Mouse (Mus musculus) bone marrow, adult 2 months (tissue): ENCODE measurements around the gene Etfb. TPM values are rescaled to one million over a fixed set of nuclear protein-coding genes. Genes with fewer than 3 reads are reported as not detected.
"Not testable (repeated sequence)": the region's sequence is repeated elsewhere in the genome, so short reads cannot be mapped to it uniquely, and the experiment has no call there.

Experiments used
- H3K27ac ChIP-seq: fragments of 200-500 bp; 2 replicates; pipeline ENCODE4 v1.5.1; 2012; ENCODE audit warnings: low read depth, mild to moderate bottlenecking, control low read depth, inconsistent platforms, low read length; ENCODE audit not compliant: control insufficient read depth, poor library complexity, insufficient read depth
- H3K4me1 ChIP-seq: fragments of 200-500 bp; 2 replicates; pipeline ENCODE4 v1.6.1; 2011; ENCODE audit warnings: low read length; ENCODE audit not compliant: control insufficient read depth, insufficient read depth
- H3K4me3 ChIP-seq: fragments of 200-500 bp; replicated peaks from 2 replicates; pipeline ENCODE3; 2011; ENCODE audit warnings: mild to moderate bottlenecking, low read depth, low read length, control low read depth; ENCODE audit not compliant: control insufficient read depth
- CTCF ChIP-seq: fragments of 200-500 bp; IDR thresholded peaks from 2 replicates; pipeline ENCODE4 v1.5.1; 2011; ENCODE audit warnings: low read length, control low read depth; ENCODE audit not compliant: control insufficient read depth, insufficient read depth
- POLR2A ChIP-seq: fragments of 200-500 bp; IDR thresholded peaks from 2 replicates; pipeline ENCODE4 v1.6.1; 2011; ENCODE audit warnings: low read depth, mild to moderate bottlenecking, control low read depth, low read length, borderline replicate concordance; ENCODE audit not compliant: control insufficient read depth
- WGBS: fragments of 180-500 bp; shearing (Covaris S2); methylation state at CpG from one replicate; pipeline ENCODE4 v1.1.7; 2018; 5-methylcytosine and 5-hydroxymethylcytosine counted together
- polyA plus RNA-seq: library from polyadenylated mRNA; stranded (reverse); fragments of >200 nt; gene quantifications from 2 replicates; pipeline ENCODE4 v1.2.4, GENCODE M21; 2011; ENCODE audit warnings: low replicate concordance; ENCODE audit not compliant: missing spikeins, insufficient read depth, insufficient read length

Etfb gene
- polyA plus RNA-seq = 149 and 240 TPM in 2 replicates

DNA sequence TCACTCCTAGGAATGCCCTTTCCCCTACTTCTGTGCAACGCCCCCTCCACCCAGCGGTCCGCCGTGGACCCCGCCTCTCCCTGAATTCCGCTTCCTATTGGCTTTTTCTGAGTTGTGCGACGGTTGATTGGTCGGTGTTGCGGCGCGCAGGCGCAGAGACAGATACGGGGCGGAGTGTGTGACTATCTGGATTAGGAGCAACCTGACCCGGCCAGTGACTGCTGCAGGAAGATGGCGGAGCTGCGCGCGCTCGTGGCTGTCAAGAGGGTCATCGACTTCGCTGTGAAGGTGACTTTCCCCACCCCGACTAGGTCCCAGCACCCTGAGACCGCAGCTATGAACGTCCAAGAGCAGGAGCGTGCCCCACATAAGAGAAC, at the start of gene Etfb, which contains the start of gene Gm45233:
Gene Etfb, plus strand, starts transcription at position 167 of the 377 bp plus-strand sequence.
Gene Gm45233, plus strand, starts transcription at position 212 of the 377 bp plus-strand sequence.
- TF ChIP-seq POLR2A (peak; percentile 96), CTCF (0 out of 2 replicates have a peak, but pooled peaks have one; percentile 8)
- Histone ChIP-seq H3K27ac (peak within 1 kb of the TSS; percentile 75), H3K4me3 (peak within 1 kb of the TSS; percentile 90), H3K4me1 (peaks cover 4% of the 10 kb centered on the region; the same call in 1 of the 2 replicates)
- under 1% methylated on average over 27 of the region's 27 CpGs for WGBS

DNA sequence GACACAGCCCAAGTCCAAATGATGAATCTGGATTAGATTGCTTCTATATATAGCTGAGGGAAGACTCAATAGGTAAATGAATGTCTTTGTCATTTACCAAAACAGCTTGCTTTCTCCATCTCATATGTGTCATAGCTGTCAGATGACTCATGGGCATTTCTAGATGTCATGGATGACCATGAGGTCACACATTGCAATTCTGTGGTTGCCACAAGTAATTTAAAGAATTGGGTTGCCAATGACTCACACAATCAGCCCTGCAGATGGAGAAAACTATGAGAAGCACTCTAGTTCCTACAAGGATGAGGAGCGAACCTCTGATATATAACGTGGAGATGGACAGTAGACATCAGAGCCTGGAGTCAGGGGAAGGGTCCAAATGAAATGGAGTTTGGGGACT, 44.4 kb upstream of the Etfb start:
- no peak for TF ChIP-seq POLR2A
- TF ChIP-seq CTCF = no peak
- Histone ChIP-seq H3K4me1 (peaks cover 2% of the 10 kb centered on the region), H3K27ac (no peak overlapping the region), H3K4me3 (no peak overlapping the region)
- WGBS = 84% methylated on average over 2 of the region's 2 CpGs

DNA sequence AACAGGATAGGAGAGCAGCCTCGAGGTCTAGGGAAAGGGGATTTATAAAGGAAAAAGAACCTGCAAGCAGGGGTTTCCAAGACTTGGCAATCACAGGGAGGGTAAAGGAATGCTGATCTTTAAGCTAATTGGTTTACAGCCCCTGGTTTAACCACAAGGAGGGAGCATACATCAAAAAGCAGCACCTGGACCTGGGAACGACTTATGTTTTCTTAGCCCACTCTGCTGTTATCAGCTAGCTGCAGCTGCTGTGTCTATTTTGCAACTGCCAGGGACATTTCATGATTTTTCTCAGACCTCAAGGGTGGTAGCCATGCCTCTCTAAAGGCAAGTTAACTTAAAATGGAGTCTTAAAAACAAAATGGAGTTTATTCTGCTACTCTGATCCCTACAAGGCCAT, 41.2 kb upstream of the Etfb start:
- Histone ChIP-seq H3K27ac (no peak overlapping the region), H3K4me1 (peaks cover 2% of the 10 kb centered on the region; the same call in 1 of the 2 replicates), H3K4me3 (no peak overlapping the region)
- no peak for TF ChIP-seq CTCF
- TF ChIP-seq POLR2A = no peak
- 29% methylated on average over 2 of the region's 2 CpGs for WGBS

DNA sequence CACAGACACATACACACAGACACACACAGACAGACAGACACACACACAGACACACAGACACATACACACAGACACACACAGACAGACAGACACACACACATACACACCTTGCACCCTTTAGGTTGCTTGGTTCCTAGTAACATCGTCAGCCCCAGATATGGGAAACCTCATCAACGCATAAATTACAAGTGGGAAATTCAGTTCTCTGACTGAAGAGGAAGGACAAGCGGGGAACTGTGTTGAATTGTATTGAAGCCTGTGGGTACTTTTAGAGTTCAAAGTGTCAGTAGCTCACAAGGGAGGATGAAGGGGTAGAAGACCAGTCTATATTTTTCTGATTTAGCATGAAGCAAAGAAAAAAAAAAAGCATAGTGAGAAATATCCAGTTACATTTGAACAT, 36.3 kb upstream of the Etfb start:
- peaks cover 5% of the 10 kb centered on the region; the same call in 1 of the 2 replicates for H3K4me1 ChIP-seq
- TF ChIP-seq CTCF (no peak), POLR2A (no peak)
- 16% methylated on average over 3 of the region's 3 CpGs for WGBS
- no peak overlapping the region for H3K4me3 ChIP-seq
- peak overlapping the region; percentile 84; the same call in 1 of the 2 replicates for H3K27ac ChIP-seq

DNA sequence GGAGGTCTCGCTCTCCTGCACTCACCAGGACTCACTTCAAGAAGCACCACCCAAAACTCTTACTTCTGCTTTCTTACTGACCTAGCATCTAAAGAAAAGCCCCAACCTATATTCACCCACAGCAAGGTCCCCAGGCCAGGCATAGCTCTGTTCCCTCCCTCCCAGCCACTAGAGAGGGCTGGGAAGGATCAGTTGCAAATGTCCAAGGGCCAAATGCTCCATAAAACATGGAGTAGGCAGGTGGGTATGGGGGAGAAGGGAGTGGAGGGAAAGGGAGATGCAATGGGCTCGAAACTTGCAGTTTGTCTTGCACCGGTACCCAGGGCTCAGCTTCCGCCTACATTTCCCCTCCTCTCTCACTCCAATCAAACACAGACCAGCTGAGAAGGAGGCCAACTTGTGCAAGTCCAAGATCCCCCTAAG, 35.7 kb upstream of the Etfb start, which contains the start of gene Siglecg:
Gene Siglecg, plus strand, starts transcription at position 74 of the 423 bp plus-strand sequence.
- peaks cover 5% of the 10 kb centered on the region; the same call in 1 of the 2 replicates for H3K4me1 ChIP-seq
- H3K4me3 ChIP-seq = peak within 1 kb of the TSS; percentile 90
- 9% methylated on average over 4 of the region's 4 CpGs for WGBS
- peak within 1 kb of the TSS; percentile 90 for H3K27ac ChIP-seq
- TF ChIP-seq POLR2A (no peak), CTCF (no peak)

DNA sequence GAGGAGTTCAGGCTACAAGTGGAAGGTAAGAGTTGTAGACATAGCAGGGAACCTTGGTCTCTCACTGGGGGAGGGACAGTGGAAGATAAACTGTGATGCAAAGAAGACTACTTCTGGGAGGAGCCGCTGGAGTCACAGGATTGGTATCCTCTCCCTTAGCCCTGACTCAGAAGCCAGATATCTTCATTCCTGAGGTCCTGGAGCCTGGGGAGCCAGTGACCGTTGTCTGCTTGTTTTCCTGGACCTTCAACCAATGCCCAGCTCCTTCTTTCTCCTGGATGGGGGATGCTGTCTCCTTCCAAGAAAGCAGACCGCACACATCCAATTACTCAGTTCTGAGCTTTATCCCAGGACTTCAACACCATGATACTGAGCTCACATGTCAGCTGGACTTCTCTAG, 34.8 kb upstream of the Etfb start:
- Histone ChIP-seq H3K4me3 (peak overlapping the region; percentile 42), H3K4me1 (peaks cover 5% of the 10 kb centered on the region; the same call in 1 of the 2 replicates), H3K27ac (peak overlapping the region; percentile 67; the same call in 1 of the 2 replicates)
- 66% methylated on average over 3 of the region's 3 CpGs for WGBS
- no peak for TF ChIP-seq POLR2A
- TF ChIP-seq CTCF = no peak

DNA sequence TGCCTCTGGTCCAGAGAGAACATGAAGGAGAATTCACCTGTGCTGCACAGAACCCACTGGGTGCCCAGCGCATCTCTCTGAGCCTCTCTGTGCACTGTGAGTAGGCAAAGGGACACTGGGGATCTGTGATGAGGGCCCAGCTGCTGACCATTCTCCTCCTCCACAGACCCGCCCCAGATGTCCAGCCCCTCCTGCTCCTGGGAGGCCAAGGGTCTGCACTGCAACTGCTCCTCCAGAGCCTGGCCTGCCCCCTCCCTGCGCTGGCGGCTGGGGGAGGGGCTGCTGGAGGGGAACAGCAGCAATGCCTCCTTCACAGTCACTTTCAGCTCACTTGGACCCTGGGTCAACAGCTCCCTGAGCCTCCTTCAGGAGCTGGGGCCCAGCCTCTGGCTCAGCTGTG, 32.2 kb upstream of the Etfb start:
- 90% methylated on average over 4 of the region's 4 CpGs for WGBS
- H3K27ac ChIP-seq, H3K4me3 ChIP-seq, H3K4me1 ChIP-seq: not testable (repeated sequence)

DNA sequence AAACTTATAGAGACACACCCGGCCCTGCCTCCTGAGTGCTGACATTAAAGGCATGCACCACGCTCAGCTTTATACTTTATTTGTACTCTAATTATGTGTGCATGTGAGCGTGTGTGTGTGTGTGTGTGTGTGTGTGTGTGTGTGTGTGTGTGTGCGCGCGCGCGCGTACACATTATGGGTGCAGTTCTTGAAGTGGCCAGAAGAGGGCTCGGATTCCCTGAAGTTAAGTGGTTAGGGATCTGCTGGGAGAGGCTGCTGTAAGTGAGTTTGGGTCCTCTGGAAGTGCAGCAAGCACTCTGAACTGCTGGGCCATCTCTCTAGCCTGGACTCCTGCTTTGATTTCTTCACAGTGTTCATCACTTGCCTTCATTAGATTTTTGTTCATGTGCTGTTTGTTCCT, 26.6 kb upstream of the Etfb start:
- WGBS = 88% methylated on average over 10 of the region's 10 CpGs
- no peak overlapping the region for H3K27ac ChIP-seq
- TF ChIP-seq CTCF = no peak
- TF ChIP-seq POLR2A = no peak
- H3K4me1 ChIP-seq = no peaks in the 10 kb centered on the region; the same call in 1 of the 2 replicates
- no peak overlapping the region for H3K4me3 ChIP-seq

DNA sequence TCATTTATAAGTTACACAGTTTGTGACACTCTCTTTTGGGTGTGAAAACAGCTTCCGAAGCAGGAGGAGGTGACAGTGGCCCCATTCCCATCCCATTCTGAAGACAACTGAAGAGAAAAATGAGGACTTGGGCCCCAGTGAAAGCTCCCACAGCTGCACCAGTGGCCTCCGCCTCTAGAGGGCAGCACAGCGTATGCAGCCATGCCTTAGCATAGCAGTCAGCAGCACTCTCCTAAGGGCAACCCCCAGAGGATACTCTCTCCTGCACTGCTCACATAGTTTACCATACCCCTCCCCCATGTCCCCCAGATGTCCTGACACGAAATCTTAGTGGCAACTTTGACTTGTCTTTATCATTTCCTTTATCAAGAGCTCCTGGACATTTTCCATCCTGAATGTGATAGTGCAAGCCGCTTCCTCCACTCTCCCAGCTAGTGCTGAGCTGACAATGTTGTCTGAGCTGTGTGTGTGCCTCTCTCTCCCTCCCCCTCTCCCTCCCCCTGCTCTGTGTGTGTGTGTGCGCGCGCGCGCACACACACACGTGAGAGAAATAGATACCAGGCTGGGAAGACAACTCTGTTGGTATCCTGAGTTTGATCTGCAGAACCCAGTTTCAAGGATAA, 20.8 kb upstream of the Etfb start:
- Histone ChIP-seq H3K27ac (no peak overlapping the region), H3K4me3 (no peak overlapping the region), H3K4me1 (no peaks in the 10 kb centered on the region; the same call in 1 of the 2 replicates)
- 22% methylated on average over 11 of the region's 11 CpGs for WGBS
- TF ChIP-seq POLR2A (no peak), CTCF (peak; percentile 96)
